Mouse (Mus musculus): ENCODE data around the gene Clcnkb. TPM values are rescaled to one million over a fixed set of nuclear protein-coding genes. Genes with fewer than 3 reads are reported as not detected.

The Clcnkb gene
- polyA plus RNA-seq, 1 experiment from 2014 or later: not detected

- DNase-seq (ENCODE audit: low spot score): no peak
These were observed 10.5 kb downstream of the Clcnkb start for GRCm38 (mm10) chr4:141405314-141405622.

- DNase-seq (ENCODE audit: low spot score): peak; percentile 88
These were observed 11.1 kb downstream of the Clcnkb start for GRCm38 (mm10) chr4:141404518-141405313.

- no peak for DNase-seq (ENCODE audit: low spot score)
These were observed 15.6 kb downstream of the Clcnkb start for GRCm38 (mm10) chr4:141400171-141400570.

GRCm38 (mm10) chr4:141398545-141398944 is 17.3 kb downstream of the Clcnkb start, which contains the start of gene Clcnka:
Clcnka (minus strand) TSS chr4:141398724.
- DNase-seq (ENCODE audit: low spot score): no peak

GRCm38 (mm10) chr4:141397861-141398260 is 18.0 kb downstream of the Clcnkb start:
- DNase-seq (ENCODE audit: low spot score): no peak

GRCm38 (mm10) chr4:141394751-141395150 is 21.1 kb downstream of the Clcnkb start:
- DNase-seq (ENCODE audit: low spot score): no peak

- DNase-seq (ENCODE audit: low spot score): no peak
These were observed 24.5 kb downstream of the Clcnkb start for GRCm38 (mm10) chr4:141391293-141391692.

GRCm38 (mm10) chr4:141389366-141390150 is 26.3 kb downstream of the Clcnkb start:
- DNase-seq (ENCODE audit: low spot score): no peak

- DNase-seq (ENCODE audit: low spot score): no peak
These were observed 27.9 kb downstream of the Clcnkb start for GRCm38 (mm10) chr4:141387933-141388332.

- peak; percentile 81 for DNase-seq (ENCODE audit: low spot score)
These were observed 28.6 kb downstream of the Clcnkb start for GRCm38 (mm10) chr4:141387093-141387784.

- DNase-seq (ENCODE audit: low spot score): no peak
These were observed 29.7 kb downstream of the Clcnkb start for GRCm38 (mm10) chr4:141386150-141386549.

GRCm38 (mm10) chr4:141385275-141385674 is 30.5 kb downstream of the Clcnkb start:
- peak; percentile 61 for DNase-seq (ENCODE audit: low spot score)

- peak; percentile 21 for DNase-seq (ENCODE audit: low spot score)
These were observed 33.4 kb downstream of the Clcnkb start for GRCm38 (mm10) chr4:141382406-141382805.

- no peak for DNase-seq (ENCODE audit: low spot score)
These were observed 36.1 kb downstream of the Clcnkb start for GRCm38 (mm10) chr4:141379674-141380073.

- DNase-seq (ENCODE audit: low spot score): no peak
These were observed 43.4 kb downstream of the Clcnkb start for GRCm38 (mm10) chr4:141372426-141372825.

- peak; percentile 29 for DNase-seq (ENCODE audit: low spot score)
These were observed 47.6 kb downstream of the Clcnkb start, which contains the start of gene Fam131c for GRCm38 (mm10) chr4:141367997-141368791. Fam131c (plus strand) TSS chr4:141368220.

GRCm38 (mm10) chr4:141365876-141366275 is 49.9 kb downstream of the Clcnkb start:
- no peak for DNase-seq (ENCODE audit: low spot score)

- DNase-seq (ENCODE audit: low spot score): no peak
These were observed 50.7 kb downstream of the Clcnkb start for GRCm38 (mm10) chr4:141365126-141365525.

GRCm38 (mm10) chr4:141362937-141363548 is 52.8 kb downstream of the Clcnkb start:
- DNase-seq (ENCODE audit: low spot score): peak; percentile 73

- DNase-seq (ENCODE audit: low spot score): peak; percentile 33
These were observed 55.0 kb downstream of the Clcnkb start for GRCm38 (mm10) chr4:141360846-141361245.
